Comparison of ENCODE assay signal across 36 mouse cellular contexts in the genomic region with DNA sequence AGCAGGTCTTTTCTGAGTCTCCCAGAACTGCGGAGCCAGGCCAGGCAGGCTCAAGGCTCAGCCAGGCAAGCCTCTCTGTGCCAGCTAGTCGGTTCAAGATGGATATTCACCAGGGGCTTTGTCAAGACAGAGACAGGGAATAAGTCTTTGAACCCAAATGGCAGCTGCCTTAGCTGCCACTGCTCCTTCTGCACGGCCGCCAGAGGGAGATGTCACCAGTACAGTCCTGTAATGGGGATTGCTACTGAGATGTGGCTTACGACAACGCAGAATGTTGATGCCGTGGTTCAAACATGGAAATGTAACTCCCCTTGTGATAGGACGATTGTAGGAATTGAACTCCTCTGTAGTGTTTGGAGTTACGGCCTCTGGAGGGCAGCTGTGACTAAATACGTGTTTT. TPM values are rescaled to one million over a fixed set of nuclear protein-coding genes. Genes with fewer than 3 reads are reported as not detected.
DNase-seq lines count a peak whose midpoint lies in the region; ATAC-seq and TF ChIP-seq lines count a peak whose summit lies in the region.
"Had no signal": no experiment of that assay in that cellular context is flagged by ENCODE, and none has a peak within 500 bp of the region (broad histone marks: within the 10 kb centered on the region; RNA-seq: fewer than 3 reads in every experiment).

No protein-coding gene starts in this region.

- H3K4me3 ChIP-seq in gastrocnemius, adult 2 months = no peak overlapping the region
- no peak overlapping the region for H3K4me3 ChIP-seq in liver, embryonic 13.5 days (replicated peaks)
- no peak overlapping the region for H3K4me3 ChIP-seq in liver, embryonic 11.5 days (ENCODE audit: low read depth, low read length)
- H3K4me3 ChIP-seq: embryonic facial prominence, embryonic 12.5 days; forebrain, embryonic 10.5 days; forebrain, embryonic 15.5 days; lung, embryonic 15.5 days; midbrain, embryonic 15.5 days; neural tube, embryonic 15.5 days had no signal

- no peak overlapping the region for H3K9ac ChIP-seq in liver, embryonic 13.5 days
- no peak overlapping the region for H3K9ac ChIP-seq in liver, embryonic 11.5 days (ENCODE audit: low read depth, low read length)
- H3K9ac ChIP-seq: embryonic facial prominence, embryonic 12.5 days; forebrain, embryonic 15.5 days; lung, embryonic 15.5 days; midbrain, embryonic 15.5 days; neural tube, embryonic 15.5 days had no signal

- intact Hi-C loops in gastrocnemius, adult 2 months (cut with DNase I) = loop anchor here (10.0 kb wide), 1 partner anchor 339 kb away; no protein-coding TSS in a partner anchor
- intact Hi-C loops in gastrocnemius, postnatal 14 days (cut with DNase I; ENCODE audit: low total_unique reads) = no loop called here

- DNase-seq in gastrocnemius, adult 2 months = peak; percentile 35
- DNase-seq in gastrocnemius, postnatal 14 days = no peak
- no peak for DNase-seq in liver, embryonic 13.5 days
- no peak for DNase-seq in liver, embryonic 11.5 days (ENCODE audit: low spot score)
- DNase-seq in 3T3-L1 (ENCODE audit: low read depth, low spot score) (peak; percentile 11), NIH3T3 (ENCODE audit: low read depth) (peak; percentile 37)
- DNase-seq in T-cell, adult 2 months (ENCODE audit: low spot score) = no peak
- DNase-seq in embryo, embryonic 10 days (ENCODE audit: low spot score) = no peak
- DNase-seq: adrenal gland, adult 2 months; cerebellum, adult 2 months; cerebellum, postnatal 36 days; embryo, embryonic 11 days; heart, postnatal 14 days; kidney, adult 2 months; layer of hippocampus, postnatal 36 days; retina, postnatal 1 day; right cerebral cortex, postnatal 14 days had no signal

- ATAC-seq in liver, embryonic 13.5 days (ENCODE audit: low read depth) = no peak
- ATAC-seq in liver, embryonic 11.5 days (replicated peaks; ENCODE audit: low FRiP score) = no peak
- ATAC-seq: CD4-positive, CD25-positive, alpha-beta regulatory T cell, adult 4 months; forebrain, embryonic 15.5 days; hindbrain, embryonic 16.5 days; midbrain, embryonic 15.5 days had no signal

- TF ChIP-seq CTCF in gastrocnemius, adult 2 months (IDR thresholded peaks at IDR 0.05) = peak; percentile 44

- H3K36me3 ChIP-seq in liver, embryonic 13.5 days = no peaks in the 10 kb centered on the region
- H3K36me3 ChIP-seq in liver, embryonic 11.5 days (ENCODE audit: control insufficient read depth, insufficient read depth, low read length) = no peaks in the 10 kb centered on the region
- H3K36me3 ChIP-seq: embryonic facial prominence, embryonic 12.5 days; forebrain, embryonic 10.5 days; forebrain, embryonic 15.5 days; lung, embryonic 15.5 days; midbrain, embryonic 15.5 days; neural tube, embryonic 15.5 days had no signal

- peaks cover 45% of the 10 kb centered on the region for H3K4me1 ChIP-seq in liver, embryonic 13.5 days (replicated peaks)
- no peaks in the 10 kb centered on the region; the same call in 1 of the 2 replicates for H3K4me1 ChIP-seq in liver, embryonic 11.5 days (replicated peaks; ENCODE audit: control insufficient read depth, insufficient read depth, low read length)
- H3K4me1 ChIP-seq: forebrain, embryonic 15.5 days; lung, embryonic 15.5 days had no signal

- no peak overlapping the region for H3K27ac ChIP-seq in gastrocnemius, adult 2 months
- H3K27ac ChIP-seq in liver, embryonic 13.5 days = peak overlapping the region; percentile 47; the same call in 1 of the 2 replicates
- H3K27ac ChIP-seq in liver, embryonic 11.5 days (ENCODE audit: low read depth, low read length) = no peak overlapping the region
- H3K27ac ChIP-seq: embryonic facial prominence, embryonic 12.5 days; forebrain, embryonic 10.5 days; forebrain, embryonic 15.5 days; lung, embryonic 15.5 days; macrophage; midbrain, embryonic 15.5 days; neural tube, embryonic 15.5 days had no signal

- WGBS in liver, embryonic 13.5 days (ENCODE audit: insufficient replicate concordance) = 74% methylated on average over 10 of the region's 10 CpGs
- WGBS in liver, embryonic 11.5 days = 75% methylated on average over 10 of the region's 10 CpGs

- no peak overlapping the region for H3K4me2 ChIP-seq in liver, embryonic 13.5 days
- H3K4me2 ChIP-seq in liver, embryonic 11.5 days = no peak overlapping the region
- H3K4me2 ChIP-seq: embryonic facial prominence, embryonic 12.5 days; forebrain, embryonic 15.5 days; lung, embryonic 15.5 days; midbrain, embryonic 15.5 days; neural tube, embryonic 15.5 days had no signal

- H3K9me3 ChIP-seq in liver, embryonic 13.5 days (replicated peaks) = no peaks in the 10 kb centered on the region
- H3K9me3 ChIP-seq in liver, embryonic 11.5 days (ENCODE audit: control insufficient read depth, low read length) = no peaks in the 10 kb centered on the region
- H3K9me3 ChIP-seq: embryonic facial prominence, embryonic 12.5 days; forebrain, embryonic 10.5 days; forebrain, embryonic 15.5 days; lung, embryonic 15.5 days; midbrain, embryonic 15.5 days; neural tube, embryonic 15.5 days had no signal

- H3K27me3 ChIP-seq in liver, embryonic 13.5 days = no peaks in the 10 kb centered on the region
- no peaks in the 10 kb centered on the region for H3K27me3 ChIP-seq in liver, embryonic 11.5 days (replicated peaks; ENCODE audit: control insufficient read depth, insufficient read depth, low read length)
- H3K27me3 ChIP-seq: embryonic facial prominence, embryonic 12.5 days; forebrain, embryonic 15.5 days; lung, embryonic 15.5 days; midbrain, embryonic 15.5 days; neural tube, embryonic 15.5 days had no signal

RNA-seq across cellular contexts. Expression of a gene that starts 1.4 kb away (rescaled TPM):
- not detected for total RNA-seq in gastrocnemius, adult 2 months (2021)
- not detected for total RNA-seq in gastrocnemius, postnatal 14 days (2021)
- polyA plus RNA-seq in liver, embryonic 13.5 days (2015; fragmentation: Nextera tagmentation; extraction: Ambion mirVana) = 10.6 and 13.1 TPM in 2 replicates
- 4.1 and 5.6 TPM in 2 replicates for polyA plus RNA-seq in liver, embryonic 11.5 days (2014; fragmentation: Nextera tagmentation; extraction: Ambion mirVana)
- total RNA-seq: adrenal gland, adult 2 months; gastrocnemius, adult 18-20 months; gastrocnemius, postnatal 4 days; heart, postnatal 14 days; layer of hippocampus, adult 8-10 months; layer of hippocampus, postnatal 36 days; left cerebral cortex, postnatal 10 days; liver, adult 2 months had no signal
- polyA plus RNA-seq: adrenal gland, adult 2 months; CD4-positive, CD25-positive, alpha-beta regulatory T cell, adult 4 months; cerebellum, adult 2 months; embryonic facial prominence, embryonic 12.5 days; forebrain, embryonic 10.5 days; frontal cortex, adult 2 months; hindbrain, embryonic 11.5 days; hindbrain, embryonic 16.5 days; kidney, adult 2 months; liver, adult 2 months; midbrain, embryonic 15.5 days; neural tube, embryonic 15.5 days; small intestine, adult 2 months; testis, adult 2 months; urinary bladder, adult 2 months had no signal

Comparison
In these comparisons a context has a peak if more than half of its experiments do, and no peak if none do; other contexts are left out.
1. DNase-seq: peak in gastrocnemius, adult 2 months (single experiment), 3T3-L1 (single experiment) and NIH3T3 (single experiment); none in gastrocnemius, postnatal 14 days (single experiment), liver, embryonic 13.5 days (single experiment), liver, embryonic 11.5 days (single experiment), T-cell, adult 2 months (single experiment) and embryo, embryonic 10 days (single experiment).